8 mouse cellular contexts compared by ENCODE assay signal in the genomic region with DNA sequence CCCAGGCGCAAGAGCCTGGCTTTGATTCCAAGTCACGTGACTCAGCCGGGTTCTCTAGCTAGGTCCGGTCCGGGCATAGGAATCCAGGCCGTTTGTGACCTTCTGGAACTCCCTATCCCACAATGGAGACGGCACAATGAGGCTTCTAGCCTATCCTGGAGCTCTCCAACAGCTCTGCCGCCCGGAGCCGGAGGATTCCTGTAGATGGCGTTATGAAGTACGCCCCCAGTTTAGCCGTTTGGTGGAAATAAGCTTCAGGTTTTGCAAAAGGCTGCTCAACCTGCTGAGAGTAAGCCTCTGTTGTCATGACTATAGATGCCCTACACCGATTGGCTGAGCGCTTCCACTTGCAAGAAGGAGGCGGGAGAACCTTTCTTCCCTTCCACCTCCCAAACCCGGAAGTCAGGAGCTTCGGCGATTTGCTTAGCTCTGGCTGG. TPM values are rescaled to one million over a fixed set of nuclear protein-coding genes. Genes with fewer than 3 reads are reported as not detected.
A peak's percentile ranks its signal among the peaks of the same experiment; 100 is the strongest.
DNase-seq lines count a peak whose midpoint lies in the region; ATAC-seq lines count a peak whose summit lies in the region.

Gene Efcab12, minus strand, starts transcription at position 252 of the 437 bp plus-strand sequence.

- 2% methylated on average over 19 of the region's 19 CpGs for WGBS in heart, embryonic 11.5 days (ENCODE audit: insufficient replicate concordance)
- 1% methylated on average over 19 of the region's 19 CpGs for WGBS in kidney, embryonic 14.5 days
- 4% methylated on average over 19 of the region's 19 CpGs for WGBS in limb, embryonic 13.5 days
- WGBS in midbrain, embryonic 14.5 days, result 1% methylated on average over 19 of the region's 19 CpGs
- WGBS in stomach, embryonic 14.5 days, result 3% methylated on average over 19 of the region's 19 CpGs

- no peaks in the 10 kb centered on the region for H3K27me3 ChIP-seq in heart, embryonic 11.5 days (ENCODE audit: control insufficient read depth, insufficient read depth, low read length)
- no peaks in the 10 kb centered on the region for H3K27me3 ChIP-seq in kidney, embryonic 14.5 days (ENCODE audit: control insufficient read depth, insufficient read depth, low read length)
- no peaks in the 10 kb centered on the region for H3K27me3 ChIP-seq in limb, embryonic 13.5 days
- no peaks in the 10 kb centered on the region for H3K27me3 ChIP-seq in midbrain, embryonic 14.5 days (ENCODE audit: control insufficient read depth, insufficient read depth, low read length)
- H3K27me3 ChIP-seq in stomach, embryonic 14.5 days (ENCODE audit: control insufficient read depth, insufficient read depth, low read length), result no peaks in the 10 kb centered on the region

- no peaks in the 10 kb centered on the region for H3K9me3 ChIP-seq in heart, embryonic 11.5 days (replicated peaks; ENCODE audit: control insufficient read depth, low read length)
- no peaks in the 10 kb centered on the region for H3K9me3 ChIP-seq in kidney, embryonic 14.5 days (ENCODE audit: control insufficient read depth, low read length)
- H3K9me3 ChIP-seq in limb, embryonic 13.5 days, result no peaks in the 10 kb centered on the region
- no peaks in the 10 kb centered on the region for H3K9me3 ChIP-seq in midbrain, embryonic 14.5 days (ENCODE audit: control insufficient read depth, low read length)
- H3K9me3 ChIP-seq in stomach, embryonic 14.5 days (ENCODE audit: control insufficient read depth, low read depth, low read length), result no peaks in the 10 kb centered on the region

- H3K4me2 ChIP-seq in heart, embryonic 11.5 days, result peak within 1 kb of the TSS; percentile 91
- peak within 1 kb of the TSS; percentile 55 for H3K4me2 ChIP-seq in kidney, embryonic 14.5 days (replicated peaks; ENCODE audit: low read depth, low read length)
- H3K4me2 ChIP-seq in limb, embryonic 13.5 days (replicated peaks), result peak within 1 kb of the TSS; percentile 69
- H3K4me2 ChIP-seq in midbrain, embryonic 14.5 days (ENCODE audit: low read length), result peak within 1 kb of the TSS; percentile 68
- peak within 1 kb of the TSS; percentile 69 for H3K4me2 ChIP-seq in stomach, embryonic 14.5 days (replicated peaks; ENCODE audit: low read depth, low read length)

- no peak within 1 kb of the TSS for H3K27ac ChIP-seq in heart, embryonic 11.5 days (ENCODE audit: low read depth, low read length)
- H3K27ac ChIP-seq in kidney, embryonic 14.5 days (ENCODE audit: low read depth, low read length), result peak within 1 kb of the TSS; percentile 31; the same call in 1 of the 2 replicates
- H3K27ac ChIP-seq in limb, embryonic 13.5 days, result no peak within 1 kb of the TSS
- no peak within 1 kb of the TSS for H3K27ac ChIP-seq in midbrain, embryonic 14.5 days (replicated peaks; ENCODE audit: low read depth, low read length)
- H3K27ac ChIP-seq in stomach, embryonic 14.5 days (ENCODE audit: low read length), result peak within 1 kb of the TSS; percentile 33; the same call in 1 of the 2 replicates

- H3K4me1 ChIP-seq in heart, embryonic 11.5 days (ENCODE audit: control insufficient read depth, insufficient read depth, low read length), result no peaks in the 10 kb centered on the region; the same call in 1 of the 2 replicates
- no peaks in the 10 kb centered on the region for H3K4me1 ChIP-seq in kidney, embryonic 14.5 days (ENCODE audit: control insufficient read depth, insufficient read depth, low read length)
- peaks cover 8% of the 10 kb centered on the region; the same call in 1 of the 2 replicates for H3K4me1 ChIP-seq in limb, embryonic 13.5 days
- H3K4me1 ChIP-seq in midbrain, embryonic 14.5 days (ENCODE audit: control insufficient read depth, insufficient read depth, low read length), result peaks cover 7% of the 10 kb centered on the region; the same call in 1 of the 2 replicates
- H3K4me1 ChIP-seq in stomach, embryonic 14.5 days (ENCODE audit: control insufficient read depth, insufficient read depth, low read length), result no peaks in the 10 kb centered on the region; the same call in 1 of the 2 replicates

- peak; percentile 43 to 64 for DNase-seq in urinary bladder, adult 18-20 months (ENCODE audit: low spot score in 2 of 2)
- DNase-seq in urinary bladder, adult 2 months (ENCODE audit: low spot score), result no peak
- peak; percentile 88 for DNase-seq in midbrain, embryonic 14.5 days

- H3K36me3 ChIP-seq in heart, embryonic 11.5 days (ENCODE audit: control insufficient read depth, insufficient read depth, low read length), result peaks cover 2% of the 10 kb centered on the region; the same call in 1 of the 2 replicates
- H3K36me3 ChIP-seq in kidney, embryonic 14.5 days (ENCODE audit: control insufficient read depth, insufficient read depth, low read length), result peaks cover 10% of the 10 kb centered on the region
- H3K36me3 ChIP-seq in limb, embryonic 13.5 days, result peaks cover 17% of the 10 kb centered on the region
- H3K36me3 ChIP-seq in midbrain, embryonic 14.5 days (ENCODE audit: control insufficient read depth, insufficient read depth, low read length), result peaks cover 9% of the 10 kb centered on the region; the same call in 1 of the 2 replicates
- H3K36me3 ChIP-seq in stomach, embryonic 14.5 days (ENCODE audit: control insufficient read depth, insufficient read depth, low read length), result peaks cover 17% of the 10 kb centered on the region

- peak; percentile 94 for ATAC-seq in erythroblast, adult 5-6 weeks (replicated peaks; ENCODE audit: low FRiP score, poor library complexity, severe bottlenecking)
- ATAC-seq in heart, embryonic 11.5 days (replicated peaks; ENCODE audit: insufficient number of reproducible peaks, low FRiP score, low TSS enrichment), result peak; percentile 78
- ATAC-seq in kidney, embryonic 14.5 days (ENCODE audit: low FRiP score, low TSS enrichment), result peak; percentile 92
- ATAC-seq in limb, embryonic 13.5 days (ENCODE audit: low FRiP score, low read depth), result peak; percentile 92
- ATAC-seq in midbrain, embryonic 14.5 days (ENCODE audit: low FRiP score, low TSS enrichment), result peak; percentile 91
- peak; percentile 93 for ATAC-seq in stomach, embryonic 14.5 days (ENCODE audit: insufficient number of reproducible peaks, insufficient read depth, low FRiP score, low read depth)

- H3K4me3 ChIP-seq in heart, embryonic 11.5 days (ENCODE audit: low read depth, low read length), result peak within 1 kb of the TSS; percentile 45
- peak within 1 kb of the TSS; percentile 30 for H3K4me3 ChIP-seq in kidney, embryonic 14.5 days (ENCODE audit: low read length)
- peak within 1 kb of the TSS; percentile 38 for H3K4me3 ChIP-seq in limb, embryonic 13.5 days
- H3K4me3 ChIP-seq in midbrain, embryonic 14.5 days (replicated peaks; ENCODE audit: low read depth, low read length), result peak within 1 kb of the TSS; percentile 33
- peak within 1 kb of the TSS; percentile 31 for H3K4me3 ChIP-seq in stomach, embryonic 14.5 days (ENCODE audit: low read depth, low read length)

- H3K9ac ChIP-seq in heart, embryonic 11.5 days (ENCODE audit: low read depth, low read length), result peak within 1 kb of the TSS; percentile 39
- H3K9ac ChIP-seq in kidney, embryonic 14.5 days (ENCODE audit: low read depth, low read length), result no peak within 1 kb of the TSS; the same call in 1 of the 2 replicates
- H3K9ac ChIP-seq in limb, embryonic 13.5 days, result 0 out of 2 replicates have a peak within 1 kb of the TSS, but pooled peaks have one; percentile 19
- H3K9ac ChIP-seq in midbrain, embryonic 14.5 days (replicated peaks; ENCODE audit: low read length), result 0 out of 2 replicates have a peak within 1 kb of the TSS, but pooled peaks have one; percentile 27
- H3K9ac ChIP-seq in stomach, embryonic 14.5 days (replicated peaks; ENCODE audit: low read depth, low read length), result peak within 1 kb of the TSS; percentile 14; the same call in 1 of the 2 replicates

RNA-seq across cellular contexts. Expression of gene Efcab12, which starts in this region (rescaled TPM):
- 0.56 and 0.74 TPM in 2 replicates for polyA plus RNA-seq in urinary bladder, adult 2 months (2012; rRNA removed)
- not detected in 2 replicates for total RNA-seq in erythroblast, adult 5-6 weeks (2015; ENCODE audit: low replicate concordance)
- total RNA-seq in erythroblast, adult 5-6 weeks (2017; ENCODE audit: low replicate concordance), result not detected in 2 replicates
- polyA plus RNA-seq in heart, embryonic 11.5 days (2014; fragmentation: Nextera tagmentation; extraction: Ambion mirVana), result 0.50 and 0.63 TPM in 2 replicates
- polyA plus RNA-seq in kidney, embryonic 14.5 days (2014; fragmentation: Nextera tagmentation; extraction: Ambion mirVana), result 1.3 and 2.1 TPM in 2 replicates
- polyA plus RNA-seq in limb, embryonic 13.5 days (2015; fragmentation: Nextera tagmentation; extraction: Ambion mirVana), result 0.41 and 0.54 TPM in 2 replicates
- 2.5 and 3.2 TPM in 2 replicates for polyA plus RNA-seq in midbrain, embryonic 14.5 days (2014; fragmentation: Nextera tagmentation; extraction: Ambion mirVana)
- 0.87 and 0.91 TPM in 2 replicates for polyA plus RNA-seq in stomach, embryonic 14.5 days (2014; fragmentation: Nextera tagmentation; extraction: Ambion mirVana)

Comparison
In these comparisons a context has a peak if more than half of its experiments do, and no peak if none do; other contexts are left out.
1. Peak in ATAC-seq in erythroblast, adult 5-6 weeks; RNA of the gene not detected or under 1 TPM.
2. Peak in ATAC-seq, H3K4me3 ChIP-seq, H3K9ac ChIP-seq and H3K4me2 ChIP-seq in heart, embryonic 11.5 days; RNA of the gene not detected or under 1 TPM.
3. Peak in ATAC-seq, H3K4me3 ChIP-seq, H3K9ac ChIP-seq and H3K4me2 ChIP-seq in limb, embryonic 13.5 days; RNA of the gene not detected or under 1 TPM.
4. Peak in ATAC-seq, H3K4me3 ChIP-seq, H3K27ac ChIP-seq, H3K9ac ChIP-seq and H3K4me2 ChIP-seq in stomach, embryonic 14.5 days; RNA of the gene not detected or under 1 TPM.